Mouse (Mus musculus) hindbrain, embryonic 16.5 days (tissue): Measurements from ENCODE around the gene Nol4l. TPM values are rescaled to one million over a fixed set of nuclear protein-coding genes. Genes with fewer than 3 reads are reported as not detected.

Source experiments
- ATAC-seq: fragments of 200-750 bp; cut with Nextera tagmentation; 2 replicates; pipeline ENCODE4 v1.8.0; 2017; ENCODE audit warnings: moderate TSS enrichment, moderate library complexity
- H3K27ac ChIP-seq: fragments of 300-500 bp; sonication (generic); 2 replicates; pipeline ENCODE4 v1.5.1; 2014; ENCODE audit warnings: low read depth, mild to moderate bottlenecking, control low read depth, low read length, moderate library complexity
- H3K27me3 ChIP-seq: fragments of 300-500 bp; sonication (generic); replicated peaks from 2 replicates; pipeline ENCODE4 v1.6.1; 2014; ENCODE audit warnings: low read length; ENCODE audit not compliant: control insufficient read depth, insufficient read depth
- H3K36me3 ChIP-seq: fragments of 300-500 bp; sonication (generic); 2 replicates; pipeline ENCODE4 v1.6.1; 2014; ENCODE audit warnings: mild to moderate bottlenecking, low read length, moderate library complexity, mixed read lengths; ENCODE audit not compliant: control insufficient read depth, insufficient read depth
- H3K4me1 ChIP-seq: fragments of 300-500 bp; sonication (generic); 2 replicates; pipeline ENCODE4 v1.6.1; 2014; ENCODE audit warnings: low read depth, low read length; ENCODE audit not compliant: control insufficient read depth, insufficient read depth
- H3K4me2 ChIP-seq: fragments of 300-500 bp; sonication (generic); 2 replicates; pipeline ENCODE4 v1.6.1; 2014; ENCODE audit warnings: mild to moderate bottlenecking, low read length, control low read depth, moderate library complexity
- H3K4me3 ChIP-seq: fragments of 300-500 bp; sonication (generic); 2 replicates; pipeline ENCODE4 v1.5.1; 2014; ENCODE audit warnings: mild to moderate bottlenecking, low read length, control low read depth, moderate library complexity
- H3K9ac ChIP-seq: fragments of 300-500 bp; sonication (generic); 2 replicates; pipeline ENCODE4 v1.6.1; 2014; ENCODE audit warnings: low read depth, mild to moderate bottlenecking, control low read depth, low read length, moderate library complexity
- H3K9me3 ChIP-seq: fragments of 300-500 bp; sonication (generic); 2 replicates; pipeline ENCODE4 v1.6.1; 2014; ENCODE audit warnings: mild to moderate bottlenecking, low read length, moderate library complexity; ENCODE audit not compliant: control insufficient read depth
- WGBS: fragments of 180-500 bp; shearing (Covaris S2); extraction: QIAGEN DNeasy Blood & Tissue Kit; methylation state at CpG from one replicate; pipeline ENCODE4 v1.1.7; 2014; 5-methylcytosine and 5-hydroxymethylcytosine counted together
- polyA plus RNA-seq: library from polyadenylated mRNA; unstranded; fragments of >200 nt; fragmentation: Nextera tagmentation; extraction: Ambion mirVana; gene quantifications from 2 replicates; pipeline ENCODE4 v1.2.1, GENCODE M21; 2015

The Nol4l gene
- polyA plus RNA-seq, 1 experiment from 2014 or later = 33.7 TPM

- Histone ChIP-seq H3K4me1 (peaks cover 21% of the 10 kb centered on the region), H3K9ac (no peak overlapping the region), H3K36me3 (no peaks in the 10 kb centered on the region), H3K27me3 (no peaks in the 10 kb centered on the region), H3K9me3 (no peaks in the 10 kb centered on the region), H3K4me2 (no peak overlapping the region), H3K27ac (peak overlapping the region; percentile 96), H3K4me3 (no peak overlapping the region)
- WGBS = 24% methylated on average over 4 of the region's 4 CpGs
- no peak for ATAC-seq
These were observed 83.3 kb downstream of the Nol4l start for GRCm38 (mm10) chr2:153446476-153446875.

- H3K9me3 ChIP-seq = no peaks in the 10 kb centered on the region
- H3K27me3 ChIP-seq = no peaks in the 10 kb centered on the region
These were observed 83.8 kb downstream of the Nol4l start for GRCm38 (mm10) chr2:153446017-153446408.

GRCm38 (mm10) chr2:153445137-153446016, 84.4 kb downstream of the Nol4l start:
- WGBS = under 1% methylated on average over 59 of the region's 59 CpGs
- ATAC-seq = peak; percentile 62
- H3K36me3 ChIP-seq = no peaks in the 10 kb centered on the region

More at GRCm38 (mm10) chr2:153446017-153446408, 83.8 kb downstream of the Nol4l start:
- under 1% methylated on average over 8 of the region's 8 CpGs for WGBS
- H3K36me3 ChIP-seq = no peaks in the 10 kb centered on the region
- peak overlapping the region; percentile 96 for H3K4me2 ChIP-seq
- peaks cover 26% of the 10 kb centered on the region for H3K4me1 ChIP-seq
- peak overlapping the region; percentile 85 for H3K4me3 ChIP-seq
- peak overlapping the region; percentile 96 for H3K27ac ChIP-seq
- peak overlapping the region; percentile 94 for H3K9ac ChIP-seq
- no peak for ATAC-seq

GRCm38 (mm10) chr2:153444254-153445136, 85.3 kb downstream of the Nol4l start:
- Histone ChIP-seq H3K4me3 (peak overlapping the region; percentile 85), H3K4me1 (peaks cover 35% of the 10 kb centered on the region), H3K9me3 (no peaks in the 10 kb centered on the region), H3K36me3 (no peaks in the 10 kb centered on the region), H3K9ac (peak overlapping the region; percentile 94), H3K27ac (peak overlapping the region; percentile 96), H3K27me3 (no peaks in the 10 kb centered on the region), H3K4me2 (peak overlapping the region; percentile 96)
- ATAC-seq = peak; percentile 68
- WGBS = under 1% methylated on average over 35 of the region's 64 CpGs

More at GRCm38 (mm10) chr2:153445137-153446016, 84.4 kb downstream of the Nol4l start:
- H3K27me3 ChIP-seq = no peaks in the 10 kb centered on the region
- peak overlapping the region; percentile 96 for H3K4me2 ChIP-seq
- peak overlapping the region; percentile 85 for H3K4me3 ChIP-seq
- H3K4me1 ChIP-seq = peaks cover 32% of the 10 kb centered on the region
- peak overlapping the region; percentile 96 for H3K27ac ChIP-seq
- no peaks in the 10 kb centered on the region for H3K9me3 ChIP-seq
- H3K9ac ChIP-seq = peak overlapping the region; percentile 94

- Histone ChIP-seq H3K4me1 (peaks cover 38% of the 10 kb centered on the region), H3K27me3 (no peaks in the 10 kb centered on the region), H3K4me2 (peak overlapping the region; percentile 96), H3K36me3 (no peaks in the 10 kb centered on the region), H3K4me3 (peak overlapping the region; percentile 85), H3K9ac (peak overlapping the region; percentile 94), H3K9me3 (no peaks in the 10 kb centered on the region), H3K27ac (peak overlapping the region; percentile 96)
- ATAC-seq = peak; percentile 50
- WGBS = under 1% methylated on average over 42 of the region's 59 CpGs
These were observed 86.1 kb downstream of the Nol4l start for GRCm38 (mm10) chr2:153443434-153444240.

GRCm38 (mm10) chr2:153442720-153443119, 87.1 kb downstream of the Nol4l start:
- Histone ChIP-seq H3K9me3 (no peaks in the 10 kb centered on the region), H3K27ac (peak overlapping the region; percentile 96), H3K4me1 (peaks cover 42% of the 10 kb centered on the region), H3K27me3 (no peaks in the 10 kb centered on the region), H3K4me3 (peak overlapping the region; percentile 85), H3K36me3 (no peaks in the 10 kb centered on the region), H3K4me2 (peak overlapping the region; percentile 96), H3K9ac (peak overlapping the region; percentile 94)
- WGBS = 2% methylated on average over 5 of the region's 5 CpGs
- no peak for ATAC-seq

- Histone ChIP-seq H3K27ac (no peak overlapping the region), H3K36me3 (no peaks in the 10 kb centered on the region), H3K4me2 (peak overlapping the region; percentile 96), H3K4me3 (no peak overlapping the region), H3K9ac (0 out of 2 replicates have a peak overlapping the region, but pooled peaks have one; percentile 45), H3K27me3 (no peaks in the 10 kb centered on the region), H3K4me1 (peaks cover 53% of the 10 kb centered on the region), H3K9me3 (no peaks in the 10 kb centered on the region)
- WGBS = 44% methylated on average over 3 of the region's 3 CpGs
- no peak for ATAC-seq
These were observed 88.5 kb downstream of the Nol4l start for GRCm38 (mm10) chr2:153441228-153441627.

- H3K4me1 ChIP-seq = peaks cover 57% of the 10 kb centered on the region
- H3K27ac ChIP-seq = no peak overlapping the region
- peak overlapping the region; percentile 17; the same call in 1 of the 2 replicates for H3K9ac ChIP-seq
- no peak overlapping the region for H3K4me3 ChIP-seq
- ATAC-seq = no peak
- no peaks in the 10 kb centered on the region for H3K9me3 ChIP-seq
- WGBS = 73% methylated on average over 2 of the region's 2 CpGs
- H3K27me3 ChIP-seq = no peaks in the 10 kb centered on the region
- peaks cover 4% of the 10 kb centered on the region; the same call in 1 of the 2 replicates for H3K36me3 ChIP-seq
- H3K4me2 ChIP-seq = peak overlapping the region; percentile 15
These were observed 89.0 kb downstream of the Nol4l start for GRCm38 (mm10) chr2:153440755-153441154.
